Mouse (Mus musculus) right cerebral cortex, postnatal 4 days (tissue): Measurements from ENCODE around the gene Hat1.
"Not testable (repeated sequence)": the region's sequence is repeated elsewhere in the genome, so short reads cannot be mapped to it uniquely, and the experiment has no call there.

Source experiments
- DNase-seq: peaks from one replicate; pipeline ENCODE4 v3.0.0-alpha.2; 2022

The Hat1 gene

GRCm38 (mm10) chr2:71388951-71389763 lies at the start of gene Hat1:
TSS of gene Hat1 (plus strand) at chr2:71388958.
- peak; percentile 95 for DNase-seq

- DNase-seq: no peak
Observed at GRCm38 (mm10) chr2:71340126-71340525, 48.6 kb upstream of the Hat1 start.

GRCm38 (mm10) chr2:71343884-71344640 lies 44.7 kb upstream of the Hat1 start:
- DNase-seq: no peak

- DNase-seq: no peak
Observed at GRCm38 (mm10) chr2:71347160-71347559, 41.6 kb upstream of the Hat1 start.

GRCm38 (mm10) chr2:71347732-71348490 lies 40.8 kb upstream of the Hat1 start:
- no peak for DNase-seq

GRCm38 (mm10) chr2:71349511-71349910 lies 39.2 kb upstream of the Hat1 start:
- DNase-seq: no peak

GRCm38 (mm10) chr2:71350181-71350580 lies 38.6 kb upstream of the Hat1 start:
- no peak for DNase-seq

- DNase-seq: no peak
Observed at GRCm38 (mm10) chr2:71350904-71351726, 37.6 kb upstream of the Hat1 start.

- DNase-seq: no peak
Observed at GRCm38 (mm10) chr2:71351727-71351987, 37.1 kb upstream of the Hat1 start.

GRCm38 (mm10) chr2:71353306-71354054 lies 35.3 kb upstream of the Hat1 start:
- no peak for DNase-seq

- DNase-seq: no peak
Observed at GRCm38 (mm10) chr2:71354055-71354425, 34.7 kb upstream of the Hat1 start.

- DNase-seq: no peak
Observed at GRCm38 (mm10) chr2:71358347-71358746, 30.4 kb upstream of the Hat1 start.

- DNase-seq: no peak
Observed at GRCm38 (mm10) chr2:71360192-71360591, 28.6 kb upstream of the Hat1 start.

GRCm38 (mm10) chr2:71366618-71367124 lies 22.1 kb upstream of the Hat1 start:
- DNase-seq: no peak

GRCm38 (mm10) chr2:71367125-71367880 lies 21.5 kb upstream of the Hat1 start, which contains the start of gene Slc25a12:
TSS of gene Slc25a12 (minus strand) at chr2:71367749.
- peak; percentile 75 for DNase-seq

- DNase-seq: no peak
Observed at GRCm38 (mm10) chr2:71368086-71368485, 20.7 kb upstream of the Hat1 start.

GRCm38 (mm10) chr2:71371790-71372189 lies 17.0 kb upstream of the Hat1 start:
- no peak for DNase-seq

- DNase-seq: not testable (repeated sequence)
Observed at GRCm38 (mm10) chr2:71372261-71372660, 16.5 kb upstream of the Hat1 start.

- no peak for DNase-seq
Observed at GRCm38 (mm10) chr2:71374275-71375155, 14.2 kb upstream of the Hat1 start.

- DNase-seq: no peak
Observed at GRCm38 (mm10) chr2:71376433-71376906, 12.3 kb upstream of the Hat1 start.
